Comparison of ENCODE assay signal across 9 mouse cellular contexts in genomic region chr9:8017253-8017913, GRCm38 (mm10). TPM values are rescaled to one million over a fixed set of nuclear protein-coding genes. Genes with fewer than 3 reads are reported as not detected.
DNase-seq lines count a peak whose midpoint lies in the region; ATAC-seq lines count a peak whose summit lies in the region.
"Had no signal": no experiment of that assay in that cellular context is flagged by ENCODE, and none has a peak within 500 bp of the region (broad histone marks: within the 10 kb centered on the region; RNA-seq: fewer than 3 reads in every experiment).

No protein-coding gene starts in this region.

- H3K9ac ChIP-seq in forebrain, embryonic 11.5 days (ENCODE audit: low read length): no peak overlapping the region
- H3K9ac ChIP-seq in forebrain, embryonic 16.5 days (replicated peaks; ENCODE audit: low read depth, low read length): no peak overlapping the region
- H3K9ac ChIP-seq in midbrain, embryonic 13.5 days (replicated peaks): no peak overlapping the region
- H3K9ac ChIP-seq: lung, embryonic 15.5 days had no signal

- ATAC-seq in forebrain, embryonic 11.5 days (replicated peaks; ENCODE audit: low FRiP score): 0 out of 2 replicates have a peak, but pooled peaks have one; percentile 27
- ATAC-seq in forebrain, embryonic 16.5 days: no peak
- peak; percentile 50; the same call in 1 of the 2 replicates for ATAC-seq in midbrain, embryonic 13.5 days
- peak; percentile 96 for ATAC-seq in granulocyte monocyte progenitor cell, adult 5-6 weeks (replicated peaks; ENCODE audit: poor library complexity, severe bottlenecking)

- no peak for DNase-seq in forebrain, embryonic 11.5 days (ENCODE audit: low spot score)
- DNase-seq in midbrain, embryonic 10.5 days (ENCODE audit: low spot score): no peak
- peak; percentile 22 for DNase-seq in spleen, adult 12 weeks (ENCODE audit: low spot score)
- no peak for DNase-seq in embryo, embryonic 9.5 days (ENCODE audit: extremely low spot score)
- DNase-seq in left cerebral cortex, adult 9 months (ENCODE audit: low spot score in 2 of 2): no peak

- no peaks in the 10 kb centered on the region for H3K9me3 ChIP-seq in forebrain, embryonic 11.5 days (ENCODE audit: control insufficient read depth, low read length)
- H3K9me3 ChIP-seq in forebrain, embryonic 16.5 days (ENCODE audit: control insufficient read depth, low read length): no peaks in the 10 kb centered on the region
- H3K9me3 ChIP-seq in midbrain, embryonic 13.5 days: no peaks in the 10 kb centered on the region
- H3K9me3 ChIP-seq in midbrain, embryonic 10.5 days (replicated peaks): no peaks in the 10 kb centered on the region
- H3K9me3 ChIP-seq: lung, embryonic 15.5 days had no signal

- no peak overlapping the region for H3K4me2 ChIP-seq in forebrain, embryonic 11.5 days (ENCODE audit: low read depth, low read length, severe bottlenecking)
- no peak overlapping the region for H3K4me2 ChIP-seq in forebrain, embryonic 16.5 days (ENCODE audit: low read length)
- H3K4me2 ChIP-seq in midbrain, embryonic 13.5 days (replicated peaks): no peak overlapping the region
- H3K4me2 ChIP-seq: lung, embryonic 15.5 days had no signal

- no peak overlapping the region for H3K4me3 ChIP-seq in forebrain, embryonic 11.5 days (ENCODE audit: low read depth, low read length)
- H3K4me3 ChIP-seq in forebrain, embryonic 16.5 days (replicated peaks; ENCODE audit: low read length): no peak overlapping the region
- H3K4me3 ChIP-seq in midbrain, embryonic 13.5 days (replicated peaks): no peak overlapping the region
- H3K4me3 ChIP-seq in midbrain, embryonic 10.5 days: no peak overlapping the region
- H3K4me3 ChIP-seq: lung, embryonic 15.5 days had no signal

- 63% methylated on average over 15 of the region's 20 CpGs for WGBS in forebrain, embryonic 11.5 days
- WGBS in forebrain, embryonic 16.5 days: 67% methylated on average over 12 of the region's 20 CpGs
- 63% methylated on average over 20 of the region's 20 CpGs for WGBS in midbrain, embryonic 13.5 days
- 59% methylated on average over 20 of the region's 20 CpGs for WGBS in midbrain, embryonic 10.5 days

- H3K36me3 ChIP-seq in forebrain, embryonic 11.5 days (ENCODE audit: control insufficient read depth, insufficient read depth, low read length): no peaks in the 10 kb centered on the region
- no peaks in the 10 kb centered on the region for H3K36me3 ChIP-seq in forebrain, embryonic 16.5 days (ENCODE audit: control insufficient read depth, insufficient read depth)
- H3K36me3 ChIP-seq in midbrain, embryonic 13.5 days: peaks cover 2% of the 10 kb centered on the region; the same call in 1 of the 2 replicates
- H3K36me3 ChIP-seq in midbrain, embryonic 10.5 days: no peaks in the 10 kb centered on the region
- H3K36me3 ChIP-seq: lung, embryonic 15.5 days had no signal

- H3K4me1 ChIP-seq in forebrain, embryonic 11.5 days (replicated peaks; ENCODE audit: control insufficient read depth, insufficient read depth, low read length): no peaks in the 10 kb centered on the region
- no peaks in the 10 kb centered on the region for H3K4me1 ChIP-seq in forebrain, embryonic 16.5 days (replicated peaks; ENCODE audit: control insufficient read depth, insufficient read depth, low read length)
- no peaks in the 10 kb centered on the region for H3K4me1 ChIP-seq in midbrain, embryonic 13.5 days (replicated peaks)
- H3K4me1 ChIP-seq in midbrain, embryonic 10.5 days: no peaks in the 10 kb centered on the region
- H3K4me1 ChIP-seq: lung, embryonic 15.5 days had no signal

- H3K27me3 ChIP-seq in forebrain, embryonic 11.5 days (ENCODE audit: control insufficient read depth, insufficient read depth, low read length): no peaks in the 10 kb centered on the region
- no peaks in the 10 kb centered on the region for H3K27me3 ChIP-seq in forebrain, embryonic 16.5 days (replicated peaks; ENCODE audit: control insufficient read depth, insufficient read depth, low read length)
- H3K27me3 ChIP-seq in midbrain, embryonic 13.5 days: no peaks in the 10 kb centered on the region
- H3K27me3 ChIP-seq in midbrain, embryonic 10.5 days (ENCODE audit: low read depth, poor library complexity, severe bottlenecking): no peaks in the 10 kb centered on the region
- H3K27me3 ChIP-seq: lung, embryonic 15.5 days had no signal

- H3K27ac ChIP-seq in forebrain, embryonic 11.5 days (ENCODE audit: low read depth, low read length): no peak overlapping the region
- no peak overlapping the region for H3K27ac ChIP-seq in forebrain, embryonic 16.5 days (ENCODE audit: low read length)
- no peak overlapping the region for H3K27ac ChIP-seq in midbrain, embryonic 13.5 days
- H3K27ac ChIP-seq in midbrain, embryonic 10.5 days (replicated peaks): no peak overlapping the region
- H3K27ac ChIP-seq: lung, embryonic 15.5 days had no signal

RNA-seq across cellular contexts. Expression of gene Yap1, which starts 13.0 kb away (rescaled TPM):
- polyA plus RNA-seq in forebrain, embryonic 11.5 days (2014; fragmentation: Nextera tagmentation; extraction: Ambion mirVana): 34.9 and 37.6 TPM in 2 replicates
- 7.7 and 8.0 TPM in 2 replicates for polyA plus RNA-seq in forebrain, embryonic 16.5 days (2015; fragmentation: Nextera tagmentation; extraction: Ambion mirVana)
- 9.9 and 13.1 TPM in 2 replicates for polyA plus RNA-seq in midbrain, embryonic 13.5 days (2015; fragmentation: Nextera tagmentation; extraction: Ambion mirVana)
- 25.4 and 31.3 TPM in 2 replicates for polyA plus RNA-seq in midbrain, embryonic 10.5 days (2016; fragmentation: Nextera tagmentation; extraction: Ambion mirVana)
- total RNA-seq in granulocyte monocyte progenitor cell, adult 5-6 weeks (2014; fragmentation: Nextera tagmentation): not detected in 2 replicates
- total RNA-seq in granulocyte monocyte progenitor cell, adult 5-6 weeks (2017): not detected in 2 replicates

RNA-seq across cellular contexts. Expression of gene Cfap300, which starts 25.2 kb away (rescaled TPM):
- 18.6 and 21.4 TPM in 2 replicates for polyA plus RNA-seq in forebrain, embryonic 11.5 days (2014; fragmentation: Nextera tagmentation; extraction: Ambion mirVana)
- polyA plus RNA-seq in forebrain, embryonic 16.5 days (2015; fragmentation: Nextera tagmentation; extraction: Ambion mirVana): 15.7 and 15.9 TPM in 2 replicates
- 16.1 and 17.9 TPM in 2 replicates for polyA plus RNA-seq in midbrain, embryonic 13.5 days (2015; fragmentation: Nextera tagmentation; extraction: Ambion mirVana)
- 18.4 and 19.4 TPM in 2 replicates for polyA plus RNA-seq in midbrain, embryonic 10.5 days (2016; fragmentation: Nextera tagmentation; extraction: Ambion mirVana)
- 0.45 TPM in 1 of 2 replicates, not detected in the other for total RNA-seq in granulocyte monocyte progenitor cell, adult 5-6 weeks (2014; fragmentation: Nextera tagmentation)
- total RNA-seq in granulocyte monocyte progenitor cell, adult 5-6 weeks (2017): not detected in 2 replicates
